Mouse (Mus musculus): ENCODE data around the gene Olfr314. TPM values are rescaled to one million over a fixed set of nuclear protein-coding genes. Genes with fewer than 3 reads are reported as not detected.
"Not testable (repeated sequence)": the region's sequence is repeated elsewhere in the genome, so short reads cannot be mapped to it uniquely, and the experiment has no call there.

Gene Olfr314
- not detected in 2 replicates for polyA plus RNA-seq (2015; fragmentation: Nextera tagmentation; extraction: Ambion mirVana)

- Histone ChIP-seq H3K9ac (ENCODE audit: low read length) (no peak within 1 kb of the TSS), H3K9me3 (ENCODE audit: control insufficient read depth, low read length) (no peaks in the 10 kb centered on the region), H3K27ac (ENCODE audit: low read length) (no peak within 1 kb of the TSS), H3K4me2 (ENCODE audit: low read depth, low read length) (no peak within 1 kb of the TSS), H3K36me3 (ENCODE audit: control insufficient read depth, insufficient read depth, low read length) (no peaks in the 10 kb centered on the region), H3K27me3 (ENCODE audit: control insufficient read depth, insufficient read depth, low read depth, low read length) (no peaks in the 10 kb centered on the region), H3K4me3 (ENCODE audit: low read length) (no peak within 1 kb of the TSS), H3K4me1 (replicated peaks; ENCODE audit: control insufficient read depth, insufficient read depth, low read length) (no peaks in the 10 kb centered on the region)
- 46% methylated on average over 6 of the region's 6 CpGs for WGBS
- no peak for ATAC-seq (ENCODE audit: low read depth)
These were observed at the start of gene Olfr314 for GRCm38 (mm10) chr11:58782480-58783089. Olfr314 (plus strand) TSS chr11:58782952.

DNA sequence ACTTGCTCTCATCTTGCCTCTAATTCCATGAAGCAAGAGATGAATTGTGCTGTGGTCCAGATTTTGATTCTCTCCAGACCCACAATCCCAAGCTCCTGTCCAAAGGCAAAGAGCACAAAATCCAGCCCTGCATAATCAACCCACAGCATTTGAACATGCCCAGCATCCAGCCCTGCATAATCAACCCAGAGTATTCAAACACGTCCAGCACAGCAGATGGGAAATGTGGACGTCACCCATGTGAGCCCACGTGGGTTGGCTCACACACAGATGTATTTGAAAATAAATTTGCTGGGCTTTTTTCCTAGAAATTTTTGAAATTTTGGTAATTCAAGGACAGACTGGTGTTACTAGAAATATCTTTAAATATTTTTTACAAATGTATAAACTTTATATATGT is 49.4 kb upstream of the Olfr314 start:
- ATAC-seq (ENCODE audit: low read depth) = no peak
- H3K36me3 ChIP-seq (ENCODE audit: control insufficient read depth, insufficient read depth, low read length) = no peaks in the 10 kb centered on the region
- H3K9ac ChIP-seq (ENCODE audit: low read length) = no peak overlapping the region
- H3K4me3 ChIP-seq (ENCODE audit: low read length) = no peak overlapping the region
- no peaks in the 10 kb centered on the region for H3K9me3 ChIP-seq (ENCODE audit: control insufficient read depth, low read length)
- WGBS = 48% methylated on average over 3 of the region's 3 CpGs
- no peak overlapping the region for H3K4me2 ChIP-seq (ENCODE audit: low read depth, low read length)
- no peaks in the 10 kb centered on the region for H3K4me1 ChIP-seq (replicated peaks; ENCODE audit: control insufficient read depth, insufficient read depth, low read length)
- no peak overlapping the region for H3K27ac ChIP-seq (ENCODE audit: low read length)
- H3K27me3 ChIP-seq (ENCODE audit: control insufficient read depth, insufficient read depth, low read depth, low read length) = no peaks in the 10 kb centered on the region

- WGBS = 58% methylated on average over 4 of the region's 4 CpGs
- Histone ChIP-seq H3K4me1 (replicated peaks; ENCODE audit: control insufficient read depth, insufficient read depth, low read length) (no peaks in the 10 kb centered on the region), H3K9ac (ENCODE audit: low read length) (no peak within 1 kb of the TSS), H3K27me3 (ENCODE audit: control insufficient read depth, insufficient read depth, low read depth, low read length) (no peaks in the 10 kb centered on the region), H3K4me3 (ENCODE audit: low read length) (no peak within 1 kb of the TSS), H3K27ac (ENCODE audit: low read length) (no peak within 1 kb of the TSS), H3K36me3 (ENCODE audit: control insufficient read depth, insufficient read depth, low read length) (no peaks in the 10 kb centered on the region), H3K4me2 (ENCODE audit: low read depth, low read length) (no peak within 1 kb of the TSS), H3K9me3 (ENCODE audit: control insufficient read depth, low read length) (no peaks in the 10 kb centered on the region)
- ATAC-seq (ENCODE audit: low read depth) = no peak
These were observed 43.9 kb upstream of the Olfr314 start, which contains the start of gene Olfr317 for GRCm38 (mm10) chr11:58738792-58739262. Olfr317 (minus strand) TSS chr11:58739212.

GRCm38 (mm10) chr11:58751096-58751495 is 31.7 kb upstream of the Olfr314 start:
- H3K4me1 ChIP-seq (replicated peaks; ENCODE audit: control insufficient read depth, insufficient read depth, low read length); H3K9ac ChIP-seq (ENCODE audit: low read length); H3K4me3 ChIP-seq (ENCODE audit: low read length); ATAC-seq (ENCODE audit: low read depth); H3K36me3 ChIP-seq (ENCODE audit: control insufficient read depth, insufficient read depth, low read length); H3K4me2 ChIP-seq (ENCODE audit: low read depth, low read length); H3K27ac ChIP-seq (ENCODE audit: low read length); H3K27me3 ChIP-seq (ENCODE audit: control insufficient read depth, insufficient read depth, low read depth, low read length); H3K9me3 ChIP-seq (ENCODE audit: control insufficient read depth, low read length): not testable (repeated sequence)
- WGBS = 74% methylated on average over 18 of the region's 18 CpGs

- no peaks in the 10 kb centered on the region for H3K9me3 ChIP-seq (ENCODE audit: control insufficient read depth, low read length)
- no peak within 1 kb of the TSS for H3K4me3 ChIP-seq (ENCODE audit: low read length)
- no peaks in the 10 kb centered on the region for H3K36me3 ChIP-seq (ENCODE audit: control insufficient read depth, insufficient read depth, low read length)
- H3K27ac ChIP-seq (ENCODE audit: low read length) = no peak within 1 kb of the TSS
- H3K4me2 ChIP-seq (ENCODE audit: low read depth, low read length) = no peak within 1 kb of the TSS
- H3K4me1 ChIP-seq (replicated peaks; ENCODE audit: control insufficient read depth, insufficient read depth, low read length) = no peaks in the 10 kb centered on the region
- no peaks in the 10 kb centered on the region for H3K27me3 ChIP-seq (ENCODE audit: control insufficient read depth, insufficient read depth, low read depth, low read length)
- 76% methylated on average over 2 of the region's 2 CpGs for WGBS
- no peak for ATAC-seq (ENCODE audit: low read depth)
- H3K9ac ChIP-seq (ENCODE audit: low read length) = no peak within 1 kb of the TSS
These were observed 30.3 kb upstream of the Olfr314 start, which contains the start of gene Olfr316 for GRCm38 (mm10) chr11:58752434-58752833. Olfr316 (plus strand) TSS chr11:58752734.

DNA sequence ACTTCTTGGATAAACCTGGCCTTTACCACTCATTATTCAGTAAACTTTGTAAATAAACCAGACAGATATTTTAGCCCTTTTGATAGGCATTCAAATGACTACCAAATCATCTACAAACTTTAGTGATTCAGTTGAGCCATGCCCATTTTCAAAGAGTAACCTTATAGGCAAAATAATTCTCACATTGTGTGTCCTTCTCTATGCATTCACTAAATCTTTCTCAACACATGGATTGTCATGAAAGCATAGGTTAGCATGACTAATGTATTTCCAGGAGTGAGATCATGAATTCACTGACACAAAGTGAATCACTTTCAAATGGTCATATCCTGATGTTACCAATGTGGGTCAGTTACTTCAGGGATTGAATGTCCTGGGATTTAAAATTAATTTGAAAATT is 9.9 kb upstream of the Olfr314 start, which contains the start of gene Olfr315:
TSS of gene Olfr315 (plus strand) at position 301 of the 400 bp plus-strand sequence.
- Histone ChIP-seq H3K36me3 (ENCODE audit: control insufficient read depth, insufficient read depth, low read length) (no peaks in the 10 kb centered on the region), H3K27ac (ENCODE audit: low read length) (no peak within 1 kb of the TSS), H3K9me3 (ENCODE audit: control insufficient read depth, low read length) (no peaks in the 10 kb centered on the region), H3K4me1 (replicated peaks; ENCODE audit: control insufficient read depth, insufficient read depth, low read length) (no peaks in the 10 kb centered on the region), H3K4me2 (ENCODE audit: low read depth, low read length) (no peak within 1 kb of the TSS), H3K4me3 (ENCODE audit: low read length) (no peak within 1 kb of the TSS), H3K9ac (ENCODE audit: low read length) (no peak within 1 kb of the TSS), H3K27me3 (ENCODE audit: control insufficient read depth, insufficient read depth, low read depth, low read length) (no peaks in the 10 kb centered on the region)
- no peak for ATAC-seq (ENCODE audit: low read depth)

GRCm38 (mm10) chr11:58784182-58784581 is 1.4 kb downstream of the Olfr314 start:
- Histone ChIP-seq H3K36me3 (ENCODE audit: control insufficient read depth, insufficient read depth, low read length) (no peaks in the 10 kb centered on the region), H3K27me3 (ENCODE audit: control insufficient read depth, insufficient read depth, low read depth, low read length) (no peaks in the 10 kb centered on the region), H3K9ac (ENCODE audit: low read length) (no peak overlapping the region), H3K4me1 (replicated peaks; ENCODE audit: control insufficient read depth, insufficient read depth, low read length) (no peaks in the 10 kb centered on the region), H3K4me3 (ENCODE audit: low read length) (no peak overlapping the region), H3K27ac (ENCODE audit: low read length) (no peak overlapping the region), H3K9me3 (ENCODE audit: control insufficient read depth, low read length) (no peaks in the 10 kb centered on the region), H3K4me2 (ENCODE audit: low read depth, low read length) (no peak overlapping the region)
- WGBS = 60% methylated on average over 2 of the region's 2 CpGs
- no peak for ATAC-seq (ENCODE audit: low read depth)

GRCm38 (mm10) chr11:58787651-58788050 is 4.9 kb downstream of the Olfr314 start:
- ATAC-seq (ENCODE audit: low read depth) = no peak
- H3K36me3 ChIP-seq (ENCODE audit: control insufficient read depth, insufficient read depth, low read length) = no peaks in the 10 kb centered on the region
- H3K9me3 ChIP-seq (ENCODE audit: control insufficient read depth, low read length) = no peaks in the 10 kb centered on the region
- 76% methylated on average over 10 of the region's 10 CpGs for WGBS
- no peak overlapping the region for H3K9ac ChIP-seq (ENCODE audit: low read length)
- H3K4me1 ChIP-seq (replicated peaks; ENCODE audit: control insufficient read depth, insufficient read depth, low read length) = no peaks in the 10 kb centered on the region
- H3K4me2 ChIP-seq (ENCODE audit: low read depth, low read length) = no peak overlapping the region
- H3K27ac ChIP-seq (ENCODE audit: low read length) = no peak overlapping the region
- H3K27me3 ChIP-seq (ENCODE audit: control insufficient read depth, insufficient read depth, low read depth, low read length) = no peaks in the 10 kb centered on the region
- H3K4me3 ChIP-seq (ENCODE audit: low read length) = no peak overlapping the region

DNA sequence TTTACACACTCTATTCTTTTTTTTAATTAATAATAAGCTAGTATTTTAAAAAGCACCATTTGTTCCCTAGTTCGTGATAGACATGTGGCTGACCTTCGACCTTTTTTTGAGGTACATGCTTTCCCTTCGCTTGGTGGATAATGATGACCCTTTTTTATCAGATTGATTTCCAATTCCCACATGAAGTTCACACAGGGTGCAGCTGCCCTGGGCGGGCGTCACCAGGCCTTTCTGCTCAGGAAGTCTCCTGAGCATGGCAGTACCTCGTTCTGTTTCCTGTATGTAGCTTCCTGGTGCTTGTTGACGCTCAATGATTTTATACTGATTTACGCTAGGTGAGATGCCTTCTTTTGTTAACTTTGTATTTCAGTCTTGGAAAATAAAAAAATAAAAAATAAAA is 5.6 kb downstream of the Olfr314 start:
- Histone ChIP-seq H3K9ac (ENCODE audit: low read length) (no peak overlapping the region), H3K27me3 (ENCODE audit: control insufficient read depth, insufficient read depth, low read depth, low read length) (no peaks in the 10 kb centered on the region), H3K36me3 (ENCODE audit: control insufficient read depth, insufficient read depth, low read length) (no peaks in the 10 kb centered on the region), H3K4me1 (replicated peaks; ENCODE audit: control insufficient read depth, insufficient read depth, low read length) (no peaks in the 10 kb centered on the region), H3K27ac (ENCODE audit: low read length) (no peak overlapping the region), H3K9me3 (ENCODE audit: control insufficient read depth, low read length) (no peaks in the 10 kb centered on the region), H3K4me3 (ENCODE audit: low read length) (no peak overlapping the region), H3K4me2 (ENCODE audit: low read depth, low read length) (no peak overlapping the region)
- WGBS = 68% methylated on average over 8 of the region's 8 CpGs
- ATAC-seq (ENCODE audit: low read depth) = no peak

Data from lung, embryonic 16.5 days (tissue).